Mouse (Mus musculus): ENCODE measurements around the gene Rbm38. TPM values are rescaled to one million over a fixed set of nuclear protein-coding genes. Genes with fewer than 3 reads are reported as not detected.
A peak's percentile ranks its signal among the peaks of the same experiment; 100 is the strongest.

Rbm38 gene
- 73.6 and 74.2 TPM in 2 replicates for polyA plus RNA-seq (2014; fragmentation: Nextera tagmentation; extraction: Ambion mirVana)

DNA sequence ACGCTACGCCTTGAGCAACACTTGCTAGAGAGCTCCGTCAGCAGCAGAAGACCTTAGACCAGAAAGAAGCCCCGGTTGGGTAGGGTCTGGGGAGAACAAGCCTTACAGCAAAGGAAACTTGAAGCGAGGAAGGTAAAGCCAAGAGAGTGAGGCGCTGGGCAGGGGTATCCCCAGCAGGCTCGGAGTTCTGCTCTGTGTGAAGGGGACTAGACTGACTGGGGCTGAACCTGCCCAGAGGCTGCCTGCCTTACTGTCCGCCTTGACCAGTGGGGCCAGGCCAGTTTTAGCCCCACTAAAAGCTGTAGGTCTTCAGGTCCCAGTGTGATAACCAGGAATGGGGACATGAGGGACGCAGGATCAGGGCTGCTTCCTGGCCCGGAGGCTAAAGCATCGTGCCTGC, at the start of gene Rbm38:
Rbm38 (plus strand) TSS at position 69 of the 400 bp plus-strand sequence.
- H3K27ac ChIP-seq (ENCODE audit: low read depth, low read length) = no peak within 1 kb of the TSS
- no peak for ATAC-seq (ENCODE audit: insufficient read depth, low FRiP score, low TSS enrichment)
- H3K4me2 ChIP-seq (ENCODE audit: low read depth) = peak within 1 kb of the TSS; percentile 86
- H3K36me3 ChIP-seq (ENCODE audit: control insufficient read depth, insufficient read depth, low read length) = no peaks in the 10 kb centered on the region; the same call in 1 of the 2 replicates
- H3K27me3 ChIP-seq (ENCODE audit: control insufficient read depth, insufficient read depth, low read length) = peaks cover 8% of the 10 kb centered on the region
- H3K4me3 ChIP-seq (ENCODE audit: low read depth, low read length) = peak within 1 kb of the TSS; percentile 85
- peak within 1 kb of the TSS; percentile 35 for H3K9ac ChIP-seq (ENCODE audit: low read length)
- H3K9me3 ChIP-seq (ENCODE audit: control insufficient read depth, low read length) = no peaks in the 10 kb centered on the region
- DNase-seq (ENCODE audit: low spot score) = no peak
- peaks cover 33% of the 10 kb centered on the region for H3K4me1 ChIP-seq (ENCODE audit: control insufficient read depth, insufficient read depth, low read length)
- WGBS = 27% methylated on average over 11 of the region's 11 CpGs

DNA sequence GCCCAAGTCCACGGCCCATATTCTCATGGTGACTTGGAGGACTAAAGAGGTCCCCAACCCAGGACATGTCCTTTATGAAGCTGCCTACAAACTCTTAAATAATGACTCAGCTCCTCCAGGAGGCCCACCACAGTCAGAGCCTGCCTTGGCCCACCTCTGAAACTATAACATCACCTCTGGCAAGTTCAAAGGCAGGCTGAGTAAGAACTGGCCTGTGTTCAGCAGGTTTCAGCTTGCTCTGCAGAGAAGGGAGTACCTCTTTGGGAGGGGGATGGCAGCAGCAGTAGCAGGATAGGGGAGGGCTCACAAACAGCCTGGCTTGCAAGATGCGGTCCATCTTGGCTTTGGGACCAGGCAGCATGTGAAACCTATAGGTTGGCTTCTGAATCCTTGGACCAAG, 48.4 kb upstream of the Rbm38 start:
- H3K36me3 ChIP-seq (ENCODE audit: control insufficient read depth, insufficient read depth, low read length) = no peaks in the 10 kb centered on the region
- 93% methylated on average over 2 of the region's 2 CpGs for WGBS
- no peak overlapping the region for H3K4me3 ChIP-seq (ENCODE audit: low read depth, low read length)
- H3K9me3 ChIP-seq (ENCODE audit: control insufficient read depth, low read length) = no peaks in the 10 kb centered on the region
- no peak for DNase-seq (ENCODE audit: low spot score)
- no peak overlapping the region for H3K9ac ChIP-seq (ENCODE audit: low read length)
- no peak overlapping the region for H3K27ac ChIP-seq (ENCODE audit: low read depth, low read length)
- peaks cover 4% of the 10 kb centered on the region; the same call in 1 of the 2 replicates for H3K4me1 ChIP-seq (ENCODE audit: control insufficient read depth, insufficient read depth, low read length)
- no peaks in the 10 kb centered on the region for H3K27me3 ChIP-seq (ENCODE audit: control insufficient read depth, insufficient read depth, low read length)
- no peak for ATAC-seq (ENCODE audit: insufficient read depth, low FRiP score, low TSS enrichment)
- no peak overlapping the region for H3K4me2 ChIP-seq (ENCODE audit: low read depth)

DNA sequence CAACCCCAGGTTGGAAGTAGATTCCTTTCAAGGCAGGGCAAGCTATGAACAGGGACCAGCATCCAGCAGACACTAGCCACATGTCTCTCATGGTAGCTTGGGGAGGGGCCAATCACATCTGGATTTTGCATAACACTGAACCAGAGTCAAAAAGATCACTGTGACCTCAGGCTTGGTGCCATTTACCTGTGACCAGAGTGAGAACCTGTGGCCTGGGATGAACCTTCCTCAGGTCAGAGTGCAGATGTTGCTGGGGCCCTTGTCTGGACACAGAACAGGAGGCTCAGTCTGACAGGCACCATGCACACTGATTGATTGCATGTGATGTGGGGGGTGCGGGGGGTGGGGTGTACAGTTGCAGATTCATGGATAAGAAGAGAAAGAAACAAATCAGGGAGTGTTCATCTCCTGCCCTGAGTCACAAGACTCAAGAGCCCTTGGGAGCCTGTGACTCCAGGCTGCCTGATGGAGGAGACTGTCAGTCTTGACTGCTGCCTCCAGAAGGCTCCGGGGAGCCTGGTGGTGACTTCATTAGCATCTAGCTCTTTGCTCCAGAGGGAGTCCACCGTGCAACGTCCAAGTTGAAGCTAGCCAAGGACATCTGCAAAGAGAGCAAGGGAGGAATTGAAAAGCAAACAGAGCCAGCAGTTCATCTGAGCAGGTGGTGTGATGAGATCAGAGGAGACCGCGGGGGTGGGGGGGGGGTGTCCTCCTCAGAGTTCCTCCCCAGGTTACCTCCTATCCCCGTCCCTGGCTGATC, 46.3 kb upstream of the Rbm38 start:
- Histone ChIP-seq H3K9me3 (ENCODE audit: control insufficient read depth, low read length) (no peaks in the 10 kb centered on the region), H3K4me2 (ENCODE audit: low read depth) (no peak overlapping the region), H3K4me3 (ENCODE audit: low read depth, low read length) (no peak overlapping the region), H3K4me1 (ENCODE audit: control insufficient read depth, insufficient read depth, low read length) (peaks cover 11% of the 10 kb centered on the region; the same call in 1 of the 2 replicates), H3K9ac (ENCODE audit: low read length) (no peak overlapping the region), H3K36me3 (ENCODE audit: control insufficient read depth, insufficient read depth, low read length) (no peaks in the 10 kb centered on the region), H3K27ac (ENCODE audit: low read depth, low read length) (no peak overlapping the region), H3K27me3 (ENCODE audit: control insufficient read depth, insufficient read depth, low read length) (no peaks in the 10 kb centered on the region)
- WGBS = 28% methylated on average over 7 of the region's 7 CpGs
- DNase-seq (ENCODE audit: low spot score) = no peak
- no peak for ATAC-seq (ENCODE audit: insufficient read depth, low FRiP score, low TSS enrichment)

DNA sequence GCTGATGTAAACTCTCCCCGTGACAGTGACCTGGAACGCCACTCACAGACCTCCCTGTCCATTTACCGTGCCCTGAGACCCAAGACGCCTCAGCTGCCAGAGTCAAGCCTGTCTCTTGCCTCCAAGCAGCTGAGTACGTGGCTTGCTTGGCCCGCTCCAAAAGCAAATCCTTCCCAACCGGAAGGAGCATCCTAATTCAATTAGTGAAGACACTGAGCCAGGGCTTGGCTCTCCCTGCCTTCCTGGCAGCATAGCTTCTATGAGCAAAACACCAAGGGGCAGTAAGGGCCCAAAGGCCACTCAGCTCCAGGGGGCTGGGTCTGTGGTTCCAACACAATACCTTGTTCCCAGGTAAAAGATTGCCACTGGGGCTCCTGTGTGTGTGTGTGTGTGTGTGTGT, 45.6 kb upstream of the Rbm38 start:
- Histone ChIP-seq H3K9me3 (ENCODE audit: control insufficient read depth, low read length) (no peaks in the 10 kb centered on the region), H3K4me2 (ENCODE audit: low read depth) (no peak overlapping the region), H3K9ac (ENCODE audit: low read length) (no peak overlapping the region), H3K27ac (ENCODE audit: low read depth, low read length) (no peak overlapping the region), H3K36me3 (ENCODE audit: control insufficient read depth, insufficient read depth, low read length) (no peaks in the 10 kb centered on the region), H3K4me1 (ENCODE audit: control insufficient read depth, insufficient read depth, low read length) (peaks cover 11% of the 10 kb centered on the region; the same call in 1 of the 2 replicates), H3K27me3 (ENCODE audit: control insufficient read depth, insufficient read depth, low read length) (no peaks in the 10 kb centered on the region), H3K4me3 (ENCODE audit: low read depth, low read length) (no peak overlapping the region)
- WGBS = 50% methylated on average over 7 of the region's 7 CpGs
- DNase-seq (ENCODE audit: low spot score) (no peak), ATAC-seq (ENCODE audit: insufficient read depth, low FRiP score, low TSS enrichment) (no peak)

DNA sequence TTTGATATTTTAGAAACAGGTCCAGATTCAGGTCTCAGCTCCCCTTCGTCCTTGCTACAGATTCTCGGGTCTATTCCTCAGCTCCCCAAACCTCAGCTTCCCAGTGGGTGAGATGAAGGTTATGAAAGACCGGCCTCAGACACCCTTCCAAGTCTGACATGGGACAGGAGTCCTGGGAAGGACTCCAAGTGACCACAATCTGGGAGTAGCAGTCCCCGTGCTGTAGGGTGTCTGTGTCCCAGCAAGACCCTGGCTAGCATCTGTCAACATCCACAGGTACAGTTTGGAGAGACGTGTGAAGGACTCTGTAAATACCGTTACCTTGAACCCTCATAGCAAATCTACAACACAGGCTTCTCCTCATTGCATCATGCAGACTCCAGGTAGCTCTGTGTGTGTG, 45.1 kb upstream of the Rbm38 start:
- no peak overlapping the region for H3K4me2 ChIP-seq (ENCODE audit: low read depth)
- H3K27ac ChIP-seq (ENCODE audit: low read depth, low read length) = no peak overlapping the region
- no peaks in the 10 kb centered on the region for H3K9me3 ChIP-seq (ENCODE audit: control insufficient read depth, low read length)
- no peaks in the 10 kb centered on the region for H3K27me3 ChIP-seq (ENCODE audit: control insufficient read depth, insufficient read depth, low read length)
- peaks cover 11% of the 10 kb centered on the region; the same call in 1 of the 2 replicates for H3K4me1 ChIP-seq (ENCODE audit: control insufficient read depth, insufficient read depth, low read length)
- WGBS = 80% methylated on average over 6 of the region's 6 CpGs
- DNase-seq (ENCODE audit: low spot score) = no peak
- no peak overlapping the region for H3K4me3 ChIP-seq (ENCODE audit: low read depth, low read length)
- ATAC-seq (ENCODE audit: insufficient read depth, low FRiP score, low TSS enrichment) = no peak
- H3K36me3 ChIP-seq (ENCODE audit: control insufficient read depth, insufficient read depth, low read length) = no peaks in the 10 kb centered on the region
- no peak overlapping the region for H3K9ac ChIP-seq (ENCODE audit: low read length)

DNA sequence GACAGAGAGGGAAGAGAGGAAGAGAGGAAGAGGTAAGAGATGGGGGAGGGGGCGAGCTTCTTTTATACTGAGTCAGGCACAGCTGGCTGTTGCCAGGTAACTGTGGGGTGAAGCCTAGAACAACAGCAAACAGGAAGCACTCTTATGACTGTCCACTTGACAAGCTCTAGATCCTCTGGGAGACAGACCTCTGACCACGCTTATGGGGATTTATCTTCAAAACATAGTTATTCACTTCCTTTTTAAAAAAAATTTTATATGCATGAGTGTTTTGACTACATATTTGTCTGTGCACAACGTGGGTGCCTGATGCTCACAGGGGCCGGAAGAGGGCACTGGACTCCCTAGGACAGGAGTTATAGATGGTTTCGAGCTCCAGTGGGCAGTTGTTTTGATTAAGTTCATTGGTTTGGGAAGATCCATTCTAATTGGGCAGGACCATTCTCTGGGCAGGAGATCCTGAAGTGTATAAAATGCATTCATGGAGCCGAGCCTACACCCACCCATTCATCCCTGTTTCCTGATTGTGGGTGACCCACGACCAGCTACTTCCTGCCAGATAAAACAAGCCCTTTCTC, 43.5 kb upstream of the Rbm38 start:
- H3K9ac ChIP-seq (ENCODE audit: low read length) = no peak overlapping the region
- DNase-seq (ENCODE audit: low spot score) = no peak

DNA sequence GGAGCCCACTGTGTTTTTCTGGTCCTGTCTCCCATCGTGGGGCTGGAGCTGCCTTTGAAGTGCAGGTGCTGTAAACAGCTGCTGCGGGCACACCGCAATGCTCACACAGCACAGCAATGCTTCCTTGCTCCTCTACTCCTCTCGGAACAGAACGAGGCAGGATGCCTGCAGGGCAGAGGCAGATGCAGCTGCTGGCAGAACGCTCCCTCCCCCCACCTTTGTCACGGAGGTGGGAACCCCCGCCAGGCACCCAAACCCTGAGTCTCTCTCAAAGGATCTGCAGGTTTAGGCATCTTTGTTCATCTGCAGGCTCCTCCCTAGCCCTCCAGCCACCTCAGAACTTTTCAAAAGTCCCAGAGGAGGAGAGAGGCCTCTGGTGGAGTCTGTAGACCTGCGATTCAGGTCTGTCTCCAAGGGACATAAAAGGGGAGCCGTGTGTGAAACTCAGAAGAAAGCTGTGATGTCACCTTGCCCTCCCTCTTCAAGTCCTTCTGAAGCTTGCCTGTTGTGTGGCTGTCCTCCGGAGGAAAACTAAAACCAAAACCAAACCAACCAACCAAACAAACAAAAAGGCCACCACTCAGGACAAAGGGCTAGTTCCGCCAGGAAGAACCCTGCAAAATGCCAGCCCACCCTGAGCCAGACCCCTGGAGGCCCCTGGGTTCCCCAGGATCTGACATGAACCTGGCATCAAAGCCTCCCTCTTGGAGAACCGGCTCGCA, 42.7 kb upstream of the Rbm38 start, which contains the start of gene Spo11:
Spo11 (plus strand) TSS at position 292 of the 722 bp plus-strand sequence.
- Histone ChIP-seq H3K27me3 (ENCODE audit: control insufficient read depth, insufficient read depth, low read length) (no peaks in the 10 kb centered on the region), H3K4me3 (ENCODE audit: low read depth, low read length) (no peak within 1 kb of the TSS), H3K4me2 (ENCODE audit: low read depth) (peak within 1 kb of the TSS; percentile 5; the same call in 1 of the 2 replicates), H3K9me3 (ENCODE audit: control insufficient read depth, low read length) (no peaks in the 10 kb centered on the region), H3K9ac (ENCODE audit: low read length) (no peak within 1 kb of the TSS), H3K27ac (ENCODE audit: low read depth, low read length) (peak within 1 kb of the TSS; percentile 24; the same call in 1 of the 2 replicates), H3K36me3 (ENCODE audit: control insufficient read depth, insufficient read depth, low read length) (no peaks in the 10 kb centered on the region), H3K4me1 (ENCODE audit: control insufficient read depth, insufficient read depth, low read length) (peaks cover 11% of the 10 kb centered on the region; the same call in 1 of the 2 replicates)
- DNase-seq (ENCODE audit: low spot score) (no peak), ATAC-seq (ENCODE audit: insufficient read depth, low FRiP score, low TSS enrichment) (no peak; the same call in 1 of the 2 replicates)
- 16% methylated on average over 14 of the region's 14 CpGs for WGBS

More for the DNA sequence above, 43.5 kb upstream of the Rbm38 start:
- Histone ChIP-seq H3K36me3 (ENCODE audit: control insufficient read depth, insufficient read depth, low read length) (no peaks in the 10 kb centered on the region), H3K27ac (ENCODE audit: low read depth, low read length) (no peak overlapping the region), H3K27me3 (ENCODE audit: control insufficient read depth, insufficient read depth, low read length) (no peaks in the 10 kb centered on the region), H3K9me3 (ENCODE audit: control insufficient read depth, low read length) (no peaks in the 10 kb centered on the region), H3K4me1 (ENCODE audit: control insufficient read depth, insufficient read depth, low read length) (peaks cover 11% of the 10 kb centered on the region; the same call in 1 of the 2 replicates), H3K4me2 (ENCODE audit: low read depth) (0 out of 2 replicates have a peak overlapping the region, but pooled peaks have one; percentile 5), H3K4me3 (ENCODE audit: low read depth, low read length) (no peak overlapping the region)
- 22% methylated on average over 7 of the region's 7 CpGs for WGBS
- no peak for ATAC-seq (ENCODE audit: insufficient read depth, low FRiP score, low TSS enrichment)

DNA sequence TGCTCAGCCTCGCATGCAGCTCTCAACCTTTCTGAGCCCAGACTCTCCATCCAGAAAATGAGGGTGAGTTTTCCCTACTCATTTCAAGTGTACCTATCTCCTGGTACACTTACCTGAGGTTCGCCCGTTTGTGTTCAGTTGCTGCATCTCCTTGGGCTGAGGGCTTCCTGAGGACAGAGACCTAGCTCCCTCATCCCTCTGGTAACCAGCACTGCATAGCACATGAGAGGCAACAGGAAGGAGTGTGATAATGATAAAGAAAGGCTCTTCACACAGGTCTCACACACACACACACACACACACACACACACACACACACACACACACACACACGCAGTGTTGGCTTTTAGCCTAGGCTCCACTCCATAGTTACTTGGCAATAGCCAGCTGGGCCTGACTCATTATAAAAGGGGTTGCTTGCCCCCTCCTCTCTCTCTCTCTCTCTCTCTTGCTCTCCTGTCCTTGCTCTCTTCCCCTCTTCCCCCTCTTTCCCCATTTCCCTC, 42.1 kb upstream of the Rbm38 start:
- ATAC-seq (ENCODE audit: insufficient read depth, low FRiP score, low TSS enrichment) (no peak), DNase-seq (ENCODE audit: low spot score) (no peak)
- Histone ChIP-seq H3K9ac (ENCODE audit: low read length) (no peak overlapping the region), H3K27me3 (ENCODE audit: control insufficient read depth, insufficient read depth, low read length) (no peaks in the 10 kb centered on the region), H3K4me1 (ENCODE audit: control insufficient read depth, insufficient read depth, low read length) (peaks cover 11% of the 10 kb centered on the region; the same call in 1 of the 2 replicates), H3K36me3 (ENCODE audit: control insufficient read depth, insufficient read depth, low read length) (no peaks in the 10 kb centered on the region), H3K9me3 (ENCODE audit: control insufficient read depth, low read length) (no peaks in the 10 kb centered on the region), H3K4me3 (ENCODE audit: low read depth, low read length) (no peak overlapping the region), H3K4me2 (ENCODE audit: low read depth) (no peak overlapping the region), H3K27ac (ENCODE audit: low read depth, low read length) (no peak overlapping the region)
- 66% methylated on average over 4 of the region's 4 CpGs for WGBS

All from neural tube, embryonic 11.5 days (tissue).